Mouse (Mus musculus): ENCODE results near the gene Rnf146.

Rnf146 gene

GRCm38 (mm10) chr10:29362197-29362900, at the start of gene Rnf146:
TSS of gene Rnf146 (minus strand) at chr10:29362442.
- no peak for DNase-seq (ENCODE audit: low read depth, low spot score)

GRCm38 (mm10) chr10:29402656-29403268, 40.5 kb upstream of the Rnf146 start:
- DNase-seq (ENCODE audit: low read depth, low spot score), result no peak

DNA sequence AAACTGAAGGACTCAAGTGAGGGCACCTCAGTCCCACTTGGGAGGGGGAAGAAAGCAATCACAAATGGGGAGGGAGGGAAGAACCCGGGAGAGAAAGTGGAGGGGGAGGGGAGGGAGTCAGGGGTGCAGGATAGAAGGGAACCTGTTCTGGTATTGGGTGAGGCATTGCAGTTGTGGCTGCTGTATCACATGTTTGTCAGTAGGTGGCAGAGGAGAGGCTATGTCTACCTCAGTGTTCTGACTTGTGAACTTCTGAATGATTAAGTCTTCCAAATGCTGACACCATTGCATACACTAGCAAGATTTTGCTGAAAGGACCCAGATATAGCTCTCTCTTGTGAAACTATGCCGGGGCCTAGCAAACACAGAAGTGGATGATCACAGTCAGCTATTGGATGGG, 32.6 kb upstream of the Rnf146 start:
- peak; percentile 34 for DNase-seq (ENCODE audit: low read depth, low spot score)

DNA sequence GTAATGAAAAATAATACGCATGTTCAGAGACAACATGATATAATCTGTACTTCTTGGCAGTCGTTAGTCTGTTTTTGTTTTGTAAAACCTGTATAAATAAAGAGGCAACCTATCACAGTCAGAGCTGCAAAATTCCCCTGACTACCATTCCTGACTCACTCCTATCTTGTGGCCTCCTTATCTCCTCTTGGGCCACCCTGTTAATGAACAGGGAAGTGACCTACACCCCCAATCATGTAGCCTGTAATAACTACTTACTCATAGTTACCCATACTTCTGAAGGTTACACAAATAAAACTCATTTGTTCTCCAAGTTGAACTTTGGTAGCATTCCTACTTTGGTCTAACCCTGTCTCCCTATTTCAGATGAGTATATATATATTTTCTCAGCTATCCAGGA, 19.3 kb upstream of the Rnf146 start:
- DNase-seq (ENCODE audit: low read depth, low spot score), result no peak

DNA sequence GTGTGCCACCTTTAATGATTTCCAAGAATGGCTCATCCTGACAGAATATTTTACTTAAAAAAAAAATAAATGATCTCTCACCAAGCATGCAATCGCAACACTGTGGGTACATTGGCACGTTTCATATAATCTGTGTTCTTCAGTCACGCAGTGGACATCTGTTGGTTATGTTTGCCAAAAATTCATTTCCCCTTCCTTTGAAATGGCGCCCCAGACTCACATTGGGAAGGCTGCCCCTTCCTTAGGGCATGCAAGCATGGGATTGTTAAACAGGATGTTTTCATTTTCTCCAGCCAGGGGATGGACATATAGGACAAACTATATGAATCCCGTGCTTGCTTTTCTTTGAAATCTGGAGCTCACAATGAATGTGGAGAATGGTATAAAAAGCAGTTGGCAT, 11.8 kb upstream of the Rnf146 start:
- no peak for DNase-seq (ENCODE audit: low read depth, low spot score)

GRCm38 (mm10) chr10:29361464-29362196, 612 bp downstream of the Rnf146 start:
- peak; percentile 20 for DNase-seq (ENCODE audit: low read depth, low spot score)

GRCm38 (mm10) chr10:29361095-29361463, 1.2 kb downstream of the Rnf146 start:
- no peak for DNase-seq (ENCODE audit: low read depth, low spot score)

DNA sequence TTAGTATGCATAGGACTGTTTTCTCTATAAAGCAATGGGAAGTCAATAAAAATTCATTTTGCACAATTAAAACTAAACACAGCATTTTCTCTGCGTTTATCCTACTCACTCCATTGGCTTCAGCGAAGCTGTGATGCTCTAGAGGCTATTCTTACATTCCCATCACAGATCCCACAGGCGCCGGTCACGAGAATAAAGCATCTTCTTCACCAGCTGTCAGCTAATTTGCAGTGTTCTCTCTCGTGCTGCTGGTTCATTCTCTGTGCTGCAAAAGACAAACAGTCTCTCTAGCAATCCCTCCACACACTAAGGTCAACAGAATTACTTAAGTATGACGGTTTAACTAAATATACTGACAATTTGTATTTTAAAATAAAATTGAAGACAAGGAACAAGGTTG, 8.1 kb downstream of the Rnf146 start:
- DNase-seq (ENCODE audit: low read depth, low spot score), result no peak

- no peak for DNase-seq (ENCODE audit: low read depth, low spot score)
Measured at GRCm38 (mm10) chr10:29352575-29352974, 9.7 kb downstream of the Rnf146 start.

GRCm38 (mm10) chr10:29351420-29351819, 10.8 kb downstream of the Rnf146 start:
- no peak for DNase-seq (ENCODE audit: low read depth, low spot score)

DNA sequence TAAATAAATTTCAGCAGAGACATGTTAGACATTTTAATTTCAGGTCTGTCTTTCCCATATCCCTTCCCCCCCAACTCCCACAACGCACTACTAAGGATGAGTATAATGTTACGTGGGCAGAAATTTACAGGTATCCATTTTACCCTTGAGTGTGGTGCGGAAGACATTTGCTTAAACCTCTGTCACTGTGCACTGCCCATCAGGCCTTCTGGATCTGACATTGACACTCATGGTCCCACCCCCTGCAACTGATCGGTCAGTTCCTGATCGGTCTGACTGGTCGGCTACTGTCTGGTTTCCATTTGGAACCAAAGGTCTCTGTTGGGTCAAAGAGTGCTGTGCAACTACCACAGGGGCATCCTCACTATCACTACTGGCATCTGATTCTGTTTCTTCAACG, 15.6 kb downstream of the Rnf146 start:
- DNase-seq (ENCODE audit: low read depth, low spot score), result no peak

DNA sequence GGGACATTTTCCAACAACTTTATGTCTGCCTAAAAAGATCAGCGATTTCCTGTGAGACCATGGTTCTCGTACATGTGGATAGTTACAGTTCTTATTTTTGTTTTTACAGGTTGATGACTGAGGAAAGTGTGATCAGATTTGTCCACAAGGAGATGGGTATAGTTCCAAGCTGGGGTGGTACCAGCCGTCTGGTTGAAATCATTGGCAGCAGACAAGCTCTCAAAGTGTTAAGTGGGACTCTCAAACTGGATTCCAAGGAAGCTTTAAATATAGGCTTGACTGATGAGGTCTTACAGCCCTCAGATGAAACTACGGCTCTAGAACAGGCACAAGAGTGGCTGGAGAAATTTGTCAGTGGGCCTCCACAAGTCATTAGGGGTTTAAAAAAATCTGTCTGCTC, 18.0 kb downstream of the Rnf146 start:
- no peak for DNase-seq (ENCODE audit: low read depth, low spot score)

DNA sequence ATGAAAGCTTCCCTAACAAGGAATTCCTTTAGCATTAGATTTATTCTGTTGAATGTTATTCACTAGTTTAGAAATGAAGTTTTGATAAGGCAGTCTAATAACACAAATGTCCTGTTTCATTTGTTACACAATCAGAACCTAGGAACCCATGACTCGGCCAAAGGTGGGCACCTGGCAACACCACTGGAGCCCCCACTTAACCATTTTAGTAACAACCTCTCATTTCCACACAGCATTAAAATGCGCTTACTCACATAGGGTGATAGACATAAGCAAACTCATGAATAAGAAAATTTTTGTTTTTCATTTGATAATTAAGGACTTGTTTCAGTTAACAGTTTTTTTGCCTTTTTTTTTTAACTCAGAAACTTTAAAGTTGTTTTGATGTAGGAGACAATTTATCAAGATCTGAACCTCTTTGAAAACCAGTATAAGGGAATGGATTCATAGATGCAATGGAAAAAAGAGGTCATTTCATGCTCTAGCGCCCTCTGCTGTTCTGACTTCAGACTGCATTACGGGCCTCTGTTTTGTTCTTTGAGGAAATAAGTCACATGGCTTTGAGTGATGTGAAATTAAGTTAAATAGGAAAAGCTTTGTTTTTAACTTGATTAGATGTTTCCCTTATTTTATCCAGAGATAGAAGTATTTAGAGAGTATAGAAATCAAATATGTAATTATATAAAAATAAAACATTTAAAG, 23.7 kb downstream of the Rnf146 start:
- DNase-seq (ENCODE audit: low read depth, low spot score), result peak; percentile 24

DNA sequence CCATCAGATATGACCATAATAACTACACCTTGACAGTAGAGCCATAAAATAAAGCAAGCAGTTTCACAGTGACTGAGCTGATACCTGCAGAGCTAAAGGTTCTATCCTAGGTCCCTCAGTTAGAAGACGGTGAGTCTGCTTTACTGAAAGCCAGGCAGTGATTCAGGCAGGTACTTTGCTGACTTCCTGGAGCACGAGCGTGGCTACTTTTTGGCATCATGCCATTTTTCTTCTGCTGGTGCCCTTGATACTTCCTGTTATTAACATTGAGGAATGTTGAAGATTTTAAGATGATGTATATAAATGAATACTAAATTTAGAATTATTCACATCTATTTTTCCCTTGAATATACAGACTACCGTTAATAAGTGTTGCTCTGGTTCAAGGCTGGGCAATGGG, 28.4 kb downstream of the Rnf146 start:
- no peak for DNase-seq (ENCODE audit: low read depth, low spot score)

DNA sequence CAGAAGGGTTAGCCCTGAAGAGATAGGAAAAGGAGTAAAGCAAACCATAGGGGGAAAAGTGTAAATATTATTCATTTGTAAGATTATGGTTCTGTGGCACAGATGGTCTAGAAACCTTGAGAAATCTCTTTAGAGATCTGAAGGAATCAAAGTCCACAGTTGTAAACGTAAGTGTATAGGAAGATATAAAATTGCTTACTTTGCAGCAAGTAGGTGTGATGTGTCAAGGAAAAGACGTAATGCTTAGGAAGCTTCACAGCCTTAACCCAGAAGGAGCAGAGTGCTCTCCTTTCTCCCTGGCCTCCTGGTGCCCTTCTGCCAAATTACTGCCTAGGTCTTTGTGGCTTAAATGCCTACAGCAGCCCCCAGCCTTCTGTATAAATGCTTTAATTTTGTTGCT, 37.4 kb downstream of the Rnf146 start:
- no peak for DNase-seq (ENCODE audit: low read depth, low spot score)

DNA sequence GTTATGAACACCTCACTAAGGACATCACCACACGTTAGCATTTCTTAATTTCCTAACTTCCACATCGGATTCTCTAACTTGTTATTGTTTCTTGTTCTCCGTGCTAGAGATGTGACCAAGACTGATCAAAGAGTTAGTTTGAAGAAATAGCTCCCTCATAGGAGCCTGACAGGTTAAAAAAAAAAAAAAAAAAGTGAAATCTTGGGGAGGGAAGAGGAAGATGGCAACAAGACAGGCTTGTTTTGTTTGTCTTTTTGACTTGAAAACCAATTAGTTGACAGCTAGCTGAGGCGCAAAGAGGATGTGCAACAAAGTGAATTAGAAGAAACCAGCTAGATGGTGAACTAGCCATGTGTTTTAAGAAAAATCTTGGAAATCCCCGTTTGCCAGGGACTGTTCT, 48.3 kb downstream of the Rnf146 start:
- no peak for DNase-seq (ENCODE audit: low read depth, low spot score)

- DNase-seq (ENCODE audit: low read depth, low spot score), result peak; percentile 70
Measured at GRCm38 (mm10) chr10:29313064-29313638, 49.1 kb downstream of the Rnf146 start, which contains the start of gene Echdc1. TSS of gene Echdc1 (plus strand) at chr10:29313166.

DNA sequence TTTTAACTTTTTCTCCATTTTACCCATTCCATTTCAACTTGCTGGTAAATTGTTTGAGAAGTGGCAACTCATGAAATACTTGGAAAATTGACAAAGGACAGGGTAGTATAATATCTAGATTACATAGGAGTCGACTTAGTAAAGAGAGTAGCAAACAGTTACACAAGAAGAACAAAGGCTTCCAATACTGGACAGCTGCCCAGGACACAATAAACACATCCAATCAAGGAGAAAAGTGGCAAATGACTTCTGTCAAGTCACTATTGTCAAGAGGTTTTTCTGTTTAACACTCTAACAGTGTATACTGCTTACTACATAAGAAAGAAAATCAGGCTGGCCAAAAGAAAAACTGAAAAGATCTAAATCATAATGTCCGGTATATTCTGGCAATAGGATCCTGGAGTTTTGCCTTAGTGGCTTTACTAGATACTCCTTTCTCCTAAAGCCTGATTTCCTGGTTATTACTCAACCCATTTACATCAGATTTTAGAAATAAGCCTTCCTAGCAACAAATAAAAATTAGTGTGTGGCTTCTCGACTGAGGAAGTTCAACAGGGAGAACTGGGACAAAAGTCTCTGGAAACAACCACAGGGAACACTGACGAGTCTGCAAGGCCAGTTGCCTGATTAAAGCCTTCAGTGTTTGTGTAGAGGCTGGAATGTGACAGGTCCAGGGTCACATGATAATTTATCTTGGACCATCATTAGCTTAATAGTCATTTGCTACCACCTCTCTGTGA, 50.6 kb downstream of the Rnf146 start:
- no peak for DNase-seq (ENCODE audit: low read depth, low spot score)

DNA sequence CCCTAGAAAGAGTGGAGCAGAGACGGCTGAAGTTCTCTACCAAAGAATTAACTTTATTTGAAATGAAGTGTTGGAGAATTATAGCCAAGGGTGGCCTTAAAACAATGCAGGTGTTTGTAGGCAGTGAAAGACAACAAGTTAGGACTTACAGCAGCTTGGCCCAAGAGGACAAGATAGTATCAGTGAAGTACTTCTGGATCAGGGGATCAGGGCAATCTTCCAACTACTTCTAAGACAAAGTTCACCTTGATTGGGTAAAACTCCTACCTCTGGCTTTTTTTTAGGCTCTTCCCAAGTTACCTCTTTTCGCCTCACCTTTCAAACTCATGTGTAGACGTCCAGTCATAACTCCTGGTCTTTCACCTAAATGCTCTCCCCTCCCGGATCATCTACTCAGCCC, 60.0 kb downstream of the Rnf146 start:
- DNase-seq (ENCODE audit: low read depth, low spot score), result no peak
